Mouse (Mus musculus) bone marrow macrophage, adult 2 months (primary cell): ENCODE results near the gene Arhgap28.

Experiments
- CTCF ChIP-seq: IDR thresholded peaks from 2 replicates; pipeline ENCODE4 v1.5.1; 2012; ENCODE audit warnings: low read depth, mild to moderate bottlenecking, low read length, moderate library complexity
- POLR2A ChIP-seq: IDR thresholded peaks from 2 replicates; pipeline ENCODE4 v1.6.1; 2012; ENCODE audit warnings: mild to moderate bottlenecking, low read depth, low read length, borderline replicate concordance

GRCm38 (mm10) chr17:67918201-67918600 lies 85.7 kb downstream of the Arhgap28 start:
- TF ChIP-seq CTCF (no peak), POLR2A (no peak)
